Mouse (Mus musculus): ENCODE data around the gene Parp9. TPM values are rescaled to one million over a fixed set of nuclear protein-coding genes. Genes with fewer than 3 reads are reported as not detected.
"Not testable (repeated sequence)": the region's sequence is repeated elsewhere in the genome, so short reads cannot be mapped to it uniquely, and the experiment has no call there.

Gene Parp9
- total RNA-seq (2021) = 1 to 10 TPM; 7.6 TPM
- long read RNA-seq, experiment 1, transcript Parp9-203 (11 exons, 3,548 nt) = major isoform, 6 of 12 reads
- long read RNA-seq, experiment 1, partial matches to known transcripts = 1 of 12 reads
- long read RNA-seq, experiment 1, other reads (novel, unspliced or antisense) = 5 of 12 reads
- long read RNA-seq, experiment 2, partial matches to known transcripts = 2 of 5 reads
- long read RNA-seq, experiment 2, other reads (novel, unspliced or antisense) = 1 of 5 reads

DNA sequence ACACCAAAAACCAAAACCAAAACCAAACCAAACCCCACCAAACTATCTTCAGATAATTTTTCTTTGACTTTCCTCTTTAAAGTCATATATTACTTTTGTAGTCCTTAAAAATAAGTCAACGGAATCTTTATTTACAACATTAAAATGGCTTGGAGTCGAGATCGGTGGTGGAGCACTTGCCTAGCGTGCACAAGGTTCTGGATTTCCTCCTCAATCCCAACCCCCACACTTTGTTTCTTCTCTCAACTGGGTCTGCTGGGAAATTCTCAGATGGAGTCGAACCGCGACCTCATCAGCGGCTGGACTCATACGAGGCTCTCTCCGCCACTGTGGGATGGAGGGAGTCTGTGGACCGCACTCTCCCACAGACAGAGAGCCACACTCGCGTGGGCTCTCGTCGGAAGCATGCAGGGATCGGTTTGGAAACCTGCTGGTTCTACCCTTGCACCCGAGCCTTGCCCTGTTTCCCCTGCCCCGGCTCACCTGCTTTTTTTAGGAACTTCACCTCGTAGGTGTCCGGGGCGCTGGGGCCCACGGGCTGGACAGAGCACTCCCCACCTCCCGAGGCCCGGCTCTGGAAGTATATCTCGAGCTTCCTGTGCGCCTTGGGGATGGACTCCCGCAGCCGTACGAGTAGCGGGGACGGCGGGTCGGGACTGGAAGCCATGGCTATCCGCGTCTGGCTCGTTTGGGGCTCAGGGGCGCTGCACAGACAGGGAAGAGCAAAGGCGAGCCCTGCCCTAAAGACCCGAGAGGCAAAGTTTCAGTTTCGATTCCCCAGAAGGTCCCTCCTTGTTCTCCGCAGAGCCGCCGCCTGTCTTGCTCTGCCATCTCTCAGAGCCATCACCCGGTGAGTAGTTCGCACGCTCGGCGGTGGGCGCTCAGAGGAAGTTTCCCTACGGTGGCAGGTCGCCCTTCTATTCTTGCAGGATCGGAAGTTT lies at the start of gene Parp9, which contains the start of gene Dtx3l:
Parp9 (plus strand) TSS at position 260 of the 941 bp plus-strand sequence.
Dtx3l (minus strand) TSS at position 941 of the 941 bp plus-strand sequence.
- peak; percentile 27 to 61 for DNase-seq (ENCODE audit: low spot score in 2 of 2)

DNA sequence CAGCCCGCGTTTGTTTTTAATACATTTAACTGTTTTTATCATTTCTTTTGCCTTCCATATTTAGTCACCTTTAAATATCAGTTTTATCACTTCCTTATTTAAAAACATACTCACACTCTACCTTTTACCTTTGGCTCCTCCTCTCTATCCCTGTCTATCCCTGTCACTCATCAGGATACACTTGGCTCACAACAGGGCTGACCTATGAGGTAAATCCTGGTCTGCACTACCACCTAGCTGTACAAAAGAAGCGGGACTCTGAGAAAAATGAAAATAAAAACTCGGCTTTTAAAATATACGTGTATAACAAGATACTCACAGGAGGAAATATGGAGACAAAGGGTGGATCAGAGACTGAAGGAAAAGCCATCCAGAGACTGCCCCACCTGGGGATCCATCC lies 49.4 kb upstream of the Parp9 start:
- DNase-seq (ENCODE audit: low spot score in 2 of 2) = no peak

GRCm38 (mm10) chr16:35890645-35891044 lies 47.6 kb upstream of the Parp9 start:
- DNase-seq (ENCODE audit: low spot score in 2 of 2) = no peak

- not testable (repeated sequence) for DNase-seq (ENCODE audit: low spot score in 2 of 2)
These were observed 46.7 kb upstream of the Parp9 start for GRCm38 (mm10) chr16:35891603-35892002.

DNA sequence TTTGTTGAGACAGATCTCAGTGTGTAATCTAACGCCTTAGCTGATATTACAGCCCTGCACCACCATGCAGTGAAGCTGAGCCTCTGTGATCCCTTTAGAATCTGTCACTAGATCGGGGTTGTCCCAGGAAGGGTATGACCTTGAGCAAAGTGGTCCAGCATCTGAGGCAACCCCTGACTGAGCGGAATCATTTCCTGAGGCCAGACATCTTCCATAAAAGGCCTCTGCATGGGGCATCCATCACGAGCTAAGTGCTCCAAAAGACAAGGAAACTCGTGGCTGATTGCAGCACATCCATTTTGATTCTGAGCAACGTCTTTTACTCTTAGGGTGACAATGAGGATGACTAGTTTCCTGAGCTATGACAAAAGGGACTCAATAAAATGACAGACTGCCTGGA lies 43.3 kb upstream of the Parp9 start:
- DNase-seq (ENCODE audit: low spot score in 2 of 2) = no peak

DNA sequence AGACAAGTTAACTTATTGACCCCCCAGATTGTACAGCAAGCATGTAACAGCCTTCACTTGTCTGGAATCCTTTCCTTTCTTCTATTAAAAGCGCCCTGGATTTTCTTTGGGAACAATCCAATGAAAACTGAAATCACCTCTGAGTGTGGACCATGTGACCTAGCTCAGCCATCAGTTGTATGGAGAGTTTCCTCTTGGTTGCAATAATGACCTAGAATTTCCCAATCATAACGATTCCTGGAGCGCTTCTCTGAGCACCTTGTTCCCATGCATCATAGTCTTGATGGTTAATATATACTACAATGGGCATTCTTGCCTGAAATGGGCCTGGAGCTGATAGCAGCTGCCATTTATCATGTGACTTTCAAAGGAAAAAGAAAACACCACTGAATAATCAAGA lies 37.7 kb upstream of the Parp9 start:
- DNase-seq (ENCODE audit: low spot score in 2 of 2) = no peak

DNA sequence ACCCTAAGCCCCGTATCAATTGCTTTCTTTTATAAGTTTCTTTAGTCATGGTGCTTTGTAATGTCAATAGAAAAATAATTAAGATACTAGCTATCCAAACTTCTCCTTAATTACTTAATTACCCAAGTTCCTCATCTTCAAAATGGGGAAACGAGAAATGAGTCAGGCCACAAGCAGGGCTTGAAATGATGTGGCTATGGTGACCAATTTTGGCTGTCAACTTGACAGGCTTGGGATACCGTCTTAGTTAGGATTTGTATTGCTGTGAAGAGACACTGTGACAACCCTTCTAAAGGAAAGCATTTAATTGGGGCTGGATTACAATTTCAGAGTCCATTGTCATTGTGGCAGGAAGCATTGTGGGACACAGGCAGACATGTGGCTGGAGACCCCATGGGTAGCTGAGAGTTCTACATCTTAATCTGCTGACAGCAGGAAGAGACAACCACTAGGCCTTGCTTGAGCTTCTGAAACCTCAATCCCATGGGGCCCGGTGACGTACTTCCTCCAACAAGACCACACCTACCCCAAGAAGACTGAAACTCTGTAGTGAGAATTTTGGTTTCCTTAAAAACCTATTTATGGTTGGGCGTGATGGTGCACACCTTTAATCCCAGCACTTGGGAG lies 35.1 kb upstream of the Parp9 start:
- no peak for DNase-seq (ENCODE audit: low spot score in 2 of 2)

- DNase-seq (ENCODE audit: low spot score in 2 of 2) = no peak
These were observed 34.0 kb upstream of the Parp9 start for GRCm38 (mm10) chr16:35904121-35904736.

GRCm38 (mm10) chr16:35905355-35905754 lies 32.9 kb upstream of the Parp9 start:
- DNase-seq (ENCODE audit: low spot score in 2 of 2) = no peak

DNA sequence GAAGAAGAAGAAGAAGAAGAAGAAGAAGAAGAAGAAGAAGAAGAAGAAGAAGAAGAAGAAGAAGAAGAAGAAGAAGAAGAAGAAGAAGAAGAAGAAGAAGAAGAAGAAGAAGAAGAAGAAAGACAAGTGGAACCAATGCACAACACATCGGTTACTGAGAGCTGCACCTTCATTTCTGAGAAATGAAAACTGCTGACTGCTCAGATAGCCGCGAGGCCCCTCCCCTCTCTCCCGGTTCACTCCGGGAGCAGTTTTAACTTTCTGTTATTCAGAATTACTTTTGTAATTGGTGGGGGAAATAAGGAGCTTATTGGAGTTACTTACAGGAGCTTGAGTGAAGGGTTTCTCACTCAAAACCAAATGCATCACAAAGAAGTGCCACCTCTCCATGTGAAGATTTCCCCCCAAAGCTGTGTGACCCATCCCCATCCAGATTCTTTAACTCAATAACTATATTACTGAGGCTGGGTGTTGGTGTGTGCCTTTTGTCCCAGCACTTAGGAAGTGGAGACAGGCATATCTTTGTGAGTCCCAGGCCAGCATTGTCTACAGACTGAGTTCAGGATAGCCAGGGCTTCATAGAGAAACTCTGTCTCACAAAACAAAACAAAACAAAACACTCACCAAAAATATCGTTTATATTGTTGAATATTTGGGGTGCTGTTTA lies 32.3 kb upstream of the Parp9 start:
- DNase-seq (ENCODE audit: low spot score in 2 of 2) = no peak

- DNase-seq (ENCODE audit: low spot score in 2 of 2) = no peak
These were observed 31.4 kb upstream of the Parp9 start for GRCm38 (mm10) chr16:35906887-35907286.

- DNase-seq (ENCODE audit: low spot score in 2 of 2) = no peak
These were observed 30.7 kb upstream of the Parp9 start for GRCm38 (mm10) chr16:35907432-35908201.

DNA sequence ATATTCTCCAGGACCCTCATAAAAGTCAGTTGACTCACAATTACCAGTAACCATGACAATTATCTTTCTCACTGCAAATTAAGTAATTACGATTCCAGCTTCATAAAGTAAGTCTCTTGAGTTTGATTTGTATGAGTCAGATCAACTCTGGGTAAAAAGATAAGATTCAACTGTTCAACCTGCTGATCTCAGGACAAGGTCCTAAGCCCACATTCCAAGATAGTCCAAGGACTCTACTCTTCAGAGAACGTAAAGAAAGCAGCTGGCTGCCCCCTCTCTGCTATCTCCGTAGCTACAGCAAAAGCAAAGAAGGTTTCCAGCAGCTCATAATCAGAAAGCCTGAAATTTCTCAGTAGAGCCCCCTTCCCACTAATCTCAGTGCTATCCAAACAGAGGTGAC lies 26.8 kb upstream of the Parp9 start:
- DNase-seq (ENCODE audit: low spot score in 2 of 2) = no peak

GRCm38 (mm10) chr16:35913526-35913925 lies 24.7 kb upstream of the Parp9 start:
- no peak for DNase-seq (ENCODE audit: low spot score in 2 of 2)

GRCm38 (mm10) chr16:35914301-35914700 lies 24.0 kb upstream of the Parp9 start:
- DNase-seq (ENCODE audit: low spot score in 2 of 2) = no peak

DNA sequence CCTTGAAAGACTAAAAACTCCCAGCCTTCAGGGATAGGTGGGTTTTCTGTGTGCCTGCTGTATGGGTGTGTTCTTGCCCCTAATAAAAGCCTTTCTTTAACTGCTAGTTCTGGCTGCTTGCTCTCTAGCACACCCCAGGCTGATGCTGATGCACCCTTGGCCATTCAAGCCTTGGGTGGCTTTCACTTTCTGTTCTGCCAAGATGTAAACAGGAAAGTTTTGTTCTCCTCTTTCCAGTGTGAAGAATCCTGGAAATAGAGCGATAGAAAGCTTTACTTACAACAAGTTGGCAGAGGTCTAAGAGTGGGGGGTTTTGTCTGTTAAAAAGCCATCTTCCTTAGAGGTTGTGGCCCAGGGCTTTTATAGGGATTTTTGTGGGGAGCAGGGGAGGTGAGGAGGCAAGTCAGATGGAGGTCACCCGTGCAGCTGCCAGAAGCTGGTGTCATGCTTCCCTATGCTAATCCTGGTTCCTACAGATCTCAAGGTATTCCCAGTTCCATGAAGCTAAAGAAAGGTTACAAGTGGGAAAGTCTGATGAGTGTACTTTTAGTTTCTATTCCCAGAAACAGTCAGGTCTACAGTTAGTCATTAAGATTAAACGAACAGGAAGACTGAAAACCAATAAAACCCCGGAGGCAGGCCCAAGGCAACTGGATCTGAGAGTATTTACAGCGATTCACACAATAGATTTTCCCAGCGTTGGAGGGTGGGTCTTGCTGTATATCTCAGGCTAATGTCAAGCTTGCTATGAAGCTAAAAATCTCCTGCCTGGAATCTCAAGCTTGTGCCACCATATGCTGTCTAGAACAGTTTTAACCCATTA lies 19.3 kb upstream of the Parp9 start:
- DNase-seq (ENCODE audit: low spot score in 2 of 2) = no peak

- no peak for DNase-seq (ENCODE audit: low spot score in 2 of 2)
These were observed 16.5 kb upstream of the Parp9 start for GRCm38 (mm10) chr16:35921676-35922235.

DNA sequence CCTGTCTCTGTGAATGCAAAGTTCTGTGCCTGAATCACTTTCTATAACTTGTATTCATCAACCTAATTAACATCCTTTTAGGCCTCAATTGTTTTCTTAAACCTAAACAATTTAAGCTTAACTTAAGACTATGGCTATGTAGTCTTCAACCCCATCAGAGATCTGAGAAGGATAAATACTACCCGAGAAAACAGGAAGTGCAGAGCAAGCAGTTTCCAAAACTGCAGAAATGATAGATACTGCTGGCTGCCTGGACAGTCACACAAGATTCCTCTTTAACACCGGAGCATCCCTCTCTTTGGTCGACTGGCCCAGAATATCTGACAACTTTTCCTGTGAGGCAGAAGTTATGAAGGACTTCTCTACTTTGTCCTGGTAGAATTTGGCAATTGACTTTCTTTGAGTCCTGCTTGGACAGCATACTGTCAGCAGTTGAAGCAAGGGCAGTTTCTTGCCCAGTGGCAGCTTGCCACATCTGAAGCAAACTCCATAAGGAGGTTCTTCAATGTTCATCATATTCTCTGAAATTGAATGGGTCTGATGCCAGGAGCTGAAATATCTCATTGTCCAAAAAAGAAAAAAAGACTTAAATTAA lies 15.9 kb upstream of the Parp9 start:
- DNase-seq (ENCODE audit: low spot score in 2 of 2) = no peak
